Mouse (Mus musculus): Measurements from ENCODE around the gene Ildr1. TPM values are rescaled to one million over a fixed set of nuclear protein-coding genes. Genes with fewer than 3 reads are reported as not detected.

Ildr1 gene
- total and polyA plus RNA-seq, 2 experiments from 2014 or later: 0.93 to 1.1 TPM

DNA sequence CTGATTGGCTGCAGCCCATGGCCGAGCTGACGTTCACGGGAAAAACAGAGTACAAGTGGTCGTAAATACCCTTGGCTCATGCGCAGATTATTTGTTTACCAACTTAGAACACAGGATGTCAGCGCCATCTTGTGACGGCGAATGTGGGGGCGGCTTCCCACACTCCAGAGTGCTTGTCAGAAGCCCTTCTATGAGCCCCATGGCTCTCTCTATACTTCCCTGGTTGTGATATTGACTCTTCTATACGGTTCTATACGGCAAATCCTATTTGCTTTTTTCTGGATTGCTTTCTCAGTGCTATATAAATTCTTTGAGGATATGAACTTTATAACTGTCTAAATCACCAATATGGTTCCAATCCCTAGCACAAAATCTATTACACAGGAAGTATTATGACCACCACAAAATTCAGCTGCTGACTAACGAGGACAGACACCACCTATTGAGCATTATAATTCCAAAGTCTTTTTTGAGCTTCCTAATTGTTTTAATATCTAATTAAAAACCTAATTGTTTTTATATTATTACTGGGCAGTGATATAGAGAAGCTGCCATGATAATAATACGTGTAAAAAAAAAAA lies 76.5 kb downstream of the Ildr1 start:
- no peaks in the 10 kb centered on the region for H3K27me3 ChIP-seq (ENCODE audit: insufficient read depth, low read length)
- no peak for DNase-seq (ENCODE audit: low spot score)
- no peak overlapping the region for H3K4me3 ChIP-seq (ENCODE audit: low read depth, low read length)
- no peak overlapping the region for H3K4me2 ChIP-seq (ENCODE audit: low read depth, low read length, poor library complexity, severe bottlenecking)
- WGBS: 84% methylated on average over 8 of the region's 13 CpGs
- no peaks in the 10 kb centered on the region for H3K9me3 ChIP-seq (ENCODE audit: low read length)
- TF ChIP-seq CTCF (IDR thresholded peaks at IDR 0.05): peak; percentile 12; the same call in 1 of the 2 replicates
- ATAC-seq (ENCODE audit: low FRiP score): no peak
- no peaks in the 10 kb centered on the region for H3K36me3 ChIP-seq (ENCODE audit: insufficient read depth, low read length)
- no peak overlapping the region for H3K9ac ChIP-seq (replicated peaks; ENCODE audit: low read length, poor library complexity, severe bottlenecking)
- no peak overlapping the region for H3K27ac ChIP-seq (ENCODE audit: low read depth, low read length)
- no peaks in the 10 kb centered on the region for H3K4me1 ChIP-seq (ENCODE audit: insufficient read depth, low read length)

DNA sequence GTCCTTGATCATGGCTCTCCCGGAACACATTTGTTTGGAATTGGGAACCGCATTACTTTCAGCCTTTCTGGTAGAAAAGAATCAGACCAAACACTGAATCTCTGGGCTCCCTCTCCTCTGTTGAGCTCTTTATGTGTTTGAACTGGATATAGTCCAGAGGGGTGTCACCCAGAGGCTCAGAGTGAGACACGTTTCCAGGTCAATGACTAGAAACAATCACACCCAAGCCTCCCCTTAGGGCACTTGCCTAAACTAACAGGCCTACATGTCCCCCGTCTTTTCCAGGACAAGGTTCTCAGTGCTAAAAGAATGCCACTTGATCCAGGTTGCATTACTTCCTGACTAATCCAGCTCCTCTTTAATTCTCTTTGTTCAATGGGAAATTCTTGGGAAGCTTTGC lies 77.1 kb downstream of the Ildr1 start:
- Histone ChIP-seq H3K9me3 (ENCODE audit: low read length) (no peaks in the 10 kb centered on the region), H3K9ac (replicated peaks; ENCODE audit: low read length, poor library complexity, severe bottlenecking) (no peak overlapping the region), H3K27ac (ENCODE audit: low read depth, low read length) (no peak overlapping the region), H3K4me3 (ENCODE audit: low read depth, low read length) (no peak overlapping the region), H3K4me1 (ENCODE audit: insufficient read depth, low read length) (no peaks in the 10 kb centered on the region), H3K4me2 (ENCODE audit: low read depth, low read length, poor library complexity, severe bottlenecking) (no peak overlapping the region), H3K36me3 (ENCODE audit: insufficient read depth, low read length) (no peaks in the 10 kb centered on the region), H3K27me3 (ENCODE audit: insufficient read depth, low read length) (no peaks in the 10 kb centered on the region)
- 38% methylated on average over 4 of the region's 4 CpGs for WGBS
- no peak for TF ChIP-seq CTCF (IDR thresholded peaks at IDR 0.05)
- ATAC-seq (ENCODE audit: low FRiP score) (no peak), DNase-seq (ENCODE audit: low spot score) (peak; percentile 56)

DNA sequence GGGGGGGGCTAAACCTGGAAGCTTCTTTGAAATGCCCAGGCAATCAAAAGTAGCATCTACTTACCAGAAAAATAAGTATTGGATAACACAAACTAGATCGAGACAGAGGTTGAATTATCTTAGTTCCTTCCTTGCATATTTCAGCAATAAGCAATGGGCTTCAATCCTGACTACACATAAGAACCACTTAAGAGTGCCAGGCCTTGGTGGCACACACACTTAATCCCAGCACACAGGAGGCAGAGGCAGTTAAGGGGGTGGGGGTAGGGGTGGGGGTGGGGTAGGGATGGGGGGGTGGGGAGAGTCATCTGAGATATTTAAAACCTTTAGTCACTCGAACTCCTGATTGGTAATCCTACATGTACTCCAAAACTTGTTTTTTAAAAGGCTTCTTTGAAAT lies 77.5 kb downstream of the Ildr1 start:
- WGBS: 66% methylated on average over 2 of the region's 2 CpGs
- H3K9ac ChIP-seq (replicated peaks; ENCODE audit: low read length, poor library complexity, severe bottlenecking): no peak overlapping the region
- ATAC-seq (ENCODE audit: low FRiP score) (no peak), DNase-seq (ENCODE audit: low spot score) (no peak)
- H3K27ac ChIP-seq (ENCODE audit: low read depth, low read length): no peak overlapping the region
- TF ChIP-seq CTCF (IDR thresholded peaks at IDR 0.05): no peak
- no peaks in the 10 kb centered on the region for H3K4me1 ChIP-seq (ENCODE audit: insufficient read depth, low read length)
- no peak overlapping the region for H3K4me2 ChIP-seq (ENCODE audit: low read depth, low read length, poor library complexity, severe bottlenecking)
- no peak overlapping the region for H3K4me3 ChIP-seq (ENCODE audit: low read depth, low read length)
- H3K27me3 ChIP-seq (ENCODE audit: insufficient read depth, low read length): no peaks in the 10 kb centered on the region
- no peaks in the 10 kb centered on the region for H3K9me3 ChIP-seq (ENCODE audit: low read length)
- H3K36me3 ChIP-seq (ENCODE audit: insufficient read depth, low read length): no peaks in the 10 kb centered on the region

DNA sequence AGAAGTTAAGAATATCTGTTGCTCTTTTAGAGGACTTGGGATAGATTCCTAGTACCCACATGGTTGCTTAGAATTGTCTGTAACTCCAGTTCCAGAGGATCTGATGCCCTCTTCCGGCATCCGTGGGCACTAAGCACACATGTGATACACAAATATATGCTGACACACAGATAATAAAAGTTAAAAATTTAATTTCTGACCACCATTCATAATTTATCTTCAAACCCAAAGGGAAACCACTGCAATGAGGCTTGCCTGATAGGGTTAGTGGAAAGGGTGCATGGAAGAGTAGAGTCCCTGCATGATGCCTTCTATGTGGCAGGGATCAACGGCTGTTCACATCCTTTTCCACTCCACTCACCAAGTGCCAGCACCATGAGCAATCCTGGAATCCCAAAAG lies 77.9 kb downstream of the Ildr1 start:
- Histone ChIP-seq H3K4me2 (ENCODE audit: low read depth, low read length, poor library complexity, severe bottlenecking) (no peak overlapping the region), H3K9ac (replicated peaks; ENCODE audit: low read length, poor library complexity, severe bottlenecking) (no peak overlapping the region), H3K27ac (ENCODE audit: low read depth, low read length) (no peak overlapping the region), H3K4me1 (ENCODE audit: insufficient read depth, low read length) (no peaks in the 10 kb centered on the region), H3K27me3 (ENCODE audit: insufficient read depth, low read length) (no peaks in the 10 kb centered on the region), H3K9me3 (ENCODE audit: low read length) (no peaks in the 10 kb centered on the region), H3K36me3 (ENCODE audit: insufficient read depth, low read length) (no peaks in the 10 kb centered on the region), H3K4me3 (ENCODE audit: low read depth, low read length) (no peak overlapping the region)
- WGBS: 87% methylated on average over 3 of the region's 3 CpGs
- ATAC-seq (ENCODE audit: low FRiP score) (no peak), DNase-seq (ENCODE audit: low spot score) (no peak)
- TF ChIP-seq CTCF (IDR thresholded peaks at IDR 0.05): no peak

DNA sequence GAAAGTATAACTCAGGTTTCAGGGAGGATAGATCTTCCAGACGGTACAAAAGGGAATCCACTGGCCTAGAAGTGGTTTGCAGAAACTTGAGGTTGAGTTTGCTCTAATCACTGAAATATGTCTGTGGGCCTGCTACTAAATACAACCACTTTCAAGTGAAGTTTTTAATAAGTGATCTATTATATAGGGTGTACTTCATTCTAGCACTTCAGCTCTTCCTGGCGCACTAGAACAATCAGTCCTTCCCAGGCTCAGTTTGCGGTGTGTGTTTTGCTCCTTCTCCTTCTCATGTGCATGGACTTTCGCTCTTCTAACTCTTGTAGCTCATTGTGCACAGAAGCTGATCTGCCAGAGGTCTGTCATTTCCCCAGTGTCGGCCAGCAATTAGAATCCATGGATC lies 79.2 kb downstream of the Ildr1 start:
- H3K36me3 ChIP-seq (ENCODE audit: insufficient read depth, low read length): no peaks in the 10 kb centered on the region
- H3K27me3 ChIP-seq (ENCODE audit: insufficient read depth, low read length): no peaks in the 10 kb centered on the region
- ATAC-seq (ENCODE audit: low FRiP score) (no peak), DNase-seq (ENCODE audit: low spot score) (no peak)
- H3K4me1 ChIP-seq (ENCODE audit: insufficient read depth, low read length): no peaks in the 10 kb centered on the region
- no peak overlapping the region for H3K27ac ChIP-seq (ENCODE audit: low read depth, low read length)
- H3K4me2 ChIP-seq (ENCODE audit: low read depth, low read length, poor library complexity, severe bottlenecking): no peak overlapping the region
- H3K4me3 ChIP-seq (ENCODE audit: low read depth, low read length): no peak overlapping the region
- whole genome bisulfite sequencing: 92% methylated on average over 5 of the region's 5 CpGs
- TF ChIP-seq CTCF (IDR thresholded peaks at IDR 0.05): no peak
- no peaks in the 10 kb centered on the region for H3K9me3 ChIP-seq (ENCODE audit: low read length)
- no peak overlapping the region for H3K9ac ChIP-seq (replicated peaks; ENCODE audit: low read length, poor library complexity, severe bottlenecking)

DNA sequence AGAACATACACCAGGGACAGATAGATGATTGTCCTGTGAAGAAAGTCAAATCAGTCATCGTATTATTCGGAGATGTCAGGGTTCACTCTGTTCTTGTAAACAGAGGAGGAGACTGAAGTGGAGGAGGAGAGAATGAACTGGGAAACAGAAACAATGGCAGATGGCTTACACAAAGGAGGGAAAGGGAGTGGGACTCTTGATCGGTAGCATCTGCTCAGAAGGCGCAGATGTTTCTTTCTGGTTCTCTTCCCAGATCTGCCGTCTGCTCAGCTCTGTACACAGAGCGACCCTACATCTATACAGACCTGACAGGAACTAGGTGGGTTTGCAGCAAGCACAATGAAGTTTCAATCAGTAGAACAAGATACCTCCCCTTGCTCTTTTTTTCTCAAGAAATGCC lies 81.9 kb downstream of the Ildr1 start:
- Histone ChIP-seq H3K27ac (ENCODE audit: low read depth, low read length) (no peak overlapping the region), H3K36me3 (ENCODE audit: insufficient read depth, low read length) (no peaks in the 10 kb centered on the region), H3K4me2 (ENCODE audit: low read depth, low read length, poor library complexity, severe bottlenecking) (no peak overlapping the region), H3K4me3 (ENCODE audit: low read depth, low read length) (no peak overlapping the region), H3K4me1 (ENCODE audit: insufficient read depth, low read length) (no peaks in the 10 kb centered on the region), H3K9ac (replicated peaks; ENCODE audit: low read length, poor library complexity, severe bottlenecking) (no peak overlapping the region), H3K9me3 (ENCODE audit: low read length) (no peaks in the 10 kb centered on the region), H3K27me3 (ENCODE audit: insufficient read depth, low read length) (no peaks in the 10 kb centered on the region)
- 82% methylated on average over 6 of the region's 6 CpGs for WGBS
- DNase-seq (ENCODE audit: low spot score): peak; percentile 71
- ATAC-seq (ENCODE audit: low FRiP score): no peak; the same call in 1 of the 2 replicates
- TF ChIP-seq CTCF (IDR thresholded peaks at IDR 0.05): no peak

Other genes starting within 250 kb of the Ildr1 start
- gene Stfa3, start 238.6 kb upstream of the Ildr1 start, total RNA-seq (2014; rRNA removed): 9.9 TPM in 1 of 2 replicates, not detected in the other
- gene Stfa3, start 238.6 kb upstream of the Ildr1 start, polyA plus RNA-seq (2015; fragmentation: Nextera tagmentation; extraction: Ambion mirVana): not detected in 2 replicates
- 1.3 and 1.5 TPM in 2 replicates for gene Casr, start 131.8 kb upstream of the Ildr1 start, total RNA-seq (2014; rRNA removed)
- gene Casr, start 131.8 kb upstream of the Ildr1 start, polyA plus RNA-seq (2015; fragmentation: Nextera tagmentation; extraction: Ambion mirVana): 0.33 and 0.52 TPM in 2 replicates
- gene Cd86, start 27.9 kb upstream of the Ildr1 start, total RNA-seq (2014; rRNA removed): 1.7 and 3.0 TPM in 2 replicates
- 1.9 and 2.3 TPM in 2 replicates for gene Cd86, start 27.9 kb upstream of the Ildr1 start, polyA plus RNA-seq (2015; fragmentation: Nextera tagmentation; extraction: Ambion mirVana)
- 21.1 and 24.8 TPM in 2 replicates for gene Slc15a2, start 91.0 kb downstream of the Ildr1 start, total RNA-seq (2014; rRNA removed)
- 19.7 and 23.8 TPM in 2 replicates for gene Slc15a2, start 91.0 kb downstream of the Ildr1 start, polyA plus RNA-seq (2015; fragmentation: Nextera tagmentation; extraction: Ambion mirVana)
- 16.7 and 20.5 TPM in 2 replicates for gene Iqcb1, start 134.4 kb downstream of the Ildr1 start, total RNA-seq (2014; rRNA removed)
- gene Iqcb1, start 134.4 kb downstream of the Ildr1 start, polyA plus RNA-seq (2015; fragmentation: Nextera tagmentation; extraction: Ambion mirVana): 63.8 and 70.0 TPM in 2 replicates
- 0.14 and 1.0 TPM in 2 replicates for gene Eaf2, start 181.0 kb downstream of the Ildr1 start, total RNA-seq (2014; rRNA removed)
- 1.1 and 1.3 TPM in 2 replicates for gene Eaf2, start 181.0 kb downstream of the Ildr1 start, polyA plus RNA-seq (2015; fragmentation: Nextera tagmentation; extraction: Ambion mirVana)
- gene Golgb1, start 181.2 kb downstream of the Ildr1 start, total RNA-seq (2014; rRNA removed): 41.3 and 70.4 TPM in 2 replicates
- gene Golgb1, start 181.2 kb downstream of the Ildr1 start, polyA plus RNA-seq (2015; fragmentation: Nextera tagmentation; extraction: Ambion mirVana): 84.1 and 101 TPM in 2 replicates
- gene Hcls1, start 241.0 kb downstream of the Ildr1 start, total RNA-seq (2014; rRNA removed): 2.2 and 2.4 TPM in 2 replicates
- 2.3 and 2.4 TPM in 2 replicates for gene Hcls1, start 241.0 kb downstream of the Ildr1 start, polyA plus RNA-seq (2015; fragmentation: Nextera tagmentation; extraction: Ambion mirVana)